7 mouse cellular contexts compared by ENCODE assay signal in the genomic region with DNA sequence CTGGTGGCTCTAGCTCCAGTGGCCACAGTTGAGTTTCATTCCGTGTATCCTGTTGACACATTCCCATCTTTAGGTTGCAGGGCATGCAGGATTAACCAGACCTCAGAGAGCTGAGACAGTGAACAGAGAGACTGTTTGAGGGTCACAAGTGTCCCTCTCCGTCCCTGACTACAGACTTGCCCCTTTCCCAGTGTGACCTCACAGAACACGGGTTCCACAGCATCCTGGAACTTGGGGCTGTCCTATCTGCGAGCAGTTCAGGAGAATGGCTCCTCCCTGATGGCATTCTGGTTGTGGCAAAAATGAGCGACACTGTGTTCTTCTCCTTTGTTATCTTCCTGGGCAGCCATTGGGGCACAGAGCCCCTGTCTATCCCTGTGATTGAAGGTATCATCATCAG. TPM values are rescaled to one million over a fixed set of nuclear protein-coding genes. Genes with fewer than 3 reads are reported as not detected.
DNase-seq lines count a peak whose midpoint lies in the region; ATAC-seq and TF ChIP-seq lines count a peak whose summit lies in the region.

A gene (minus strand): TSS at position 112 of the 400 bp plus-strand sequence.

- no peak for TF ChIP-seq POLR2A in CH12.LX (IDR thresholded peaks at IDR 0.05; ENCODE audit: low read depth, low read length)

- peaks cover 0 to 11% of the 10 kb centered on the region in 2 experiments; a peak in 1 of 4 replicates for H3K4me1 ChIP-seq in CH12.LX (ENCODE audit: control insufficient read depth in 1 of 2, insufficient read depth in 2 of 2)
- 0 out of 2 replicates have a peak, but pooled peaks cover under 1% of the 10 kb centered on the region for H3K4me1 ChIP-seq in hindbrain, embryonic 15.5 days (replicated peaks)
- no peaks in the 10 kb centered on the region for H3K4me1 ChIP-seq in liver, postnatal 0 days (ENCODE audit: insufficient read depth)

- WGBS in hindbrain, embryonic 15.5 days: 79% methylated on average over 5 of the region's 5 CpGs
- 74% methylated on average over 5 of the region's 5 CpGs for WGBS in liver, postnatal 0 days (ENCODE audit: insufficient replicate concordance)

- no peak for TF ChIP-seq EP300 in CH12.LX (IDR thresholded peaks at IDR 0.05; ENCODE audit: low read length)
- no peak for TF ChIP-seq EP300 in liver, postnatal 0 days (IDR thresholded peaks at IDR 0.05; ENCODE audit: low read depth)

- no peaks in the 10 kb centered on the region for H3K27me3 ChIP-seq in CH12.LX (replicated peaks)
- no peaks in the 10 kb centered on the region for H3K27me3 ChIP-seq in Patski
- no peaks in the 10 kb centered on the region for H3K27me3 ChIP-seq in hindbrain, embryonic 15.5 days
- H3K27me3 ChIP-seq in liver, postnatal 0 days (ENCODE audit: insufficient read depth, low read length): no peaks in the 10 kb centered on the region

- no peak within 1 kb of the TSS for H3K4me2 ChIP-seq in CH12.LX (ENCODE audit: insufficient read depth, low read depth, poor library complexity, severe bottlenecking)
- H3K4me2 ChIP-seq in hindbrain, embryonic 15.5 days: no peak within 1 kb of the TSS
- H3K4me2 ChIP-seq in liver, postnatal 0 days (ENCODE audit: low read depth, low read length): no peak within 1 kb of the TSS

- H3K36me3 ChIP-seq in CH12.LX (replicated peaks in 1 of 2; ENCODE audit: control insufficient read depth in 1 of 2, insufficient read depth in 1 of 2, low read length in 1 of 2): no peaks in the 10 kb centered on the region
- no peaks in the 10 kb centered on the region for H3K36me3 ChIP-seq in hindbrain, embryonic 15.5 days
- no peaks in the 10 kb centered on the region for H3K36me3 ChIP-seq in liver, postnatal 0 days (replicated peaks; ENCODE audit: insufficient read depth, low read length)

- dilution Hi-C loops in CH12.LX (cut with MboI; ENCODE audit: extremely low pct_ligation_motif_present, extremely low pct_unique_long_range_greater_than_20kb, low sequenced_read_pairs): no loop called here

- CTCF ChIA-PET in Patski (lab: Charles Lee): no interaction called here

- POLR2A ChIA-PET in Patski (lab: Charles Lee): no interaction called here

- H3K9me3 ChIP-seq in CH12.LX (replicated peaks; ENCODE audit: low read length): peaks cover 10% of the 10 kb centered on the region
- H3K9me3 ChIP-seq in hindbrain, embryonic 15.5 days: no peaks in the 10 kb centered on the region
- H3K9me3 ChIP-seq in liver, postnatal 0 days (ENCODE audit: low read length): no peaks in the 10 kb centered on the region

- in situ Hi-C loops in CH12.LX (cut with MboI; ENCODE audit: low pct_ligation_motif_present, low pct_unique_long_range_greater_than_20kb, low sequenced_read_pairs): no loop called here
- in situ Hi-C loops in Patski (cut with MboI; ENCODE audit: low pct_unique_long_range_greater_than_20kb): no loop called here

- H3K9ac ChIP-seq in CH12.LX (ENCODE audit: insufficient read depth, low read depth): no peak within 1 kb of the TSS
- H3K9ac ChIP-seq in hindbrain, embryonic 15.5 days: no peak within 1 kb of the TSS
- H3K9ac ChIP-seq in liver, postnatal 0 days (replicated peaks): no peak within 1 kb of the TSS

- no peak within 1 kb of the TSS for H3K27ac ChIP-seq in CH12.LX (ENCODE audit: insufficient read depth, low read depth)
- no peak within 1 kb of the TSS for H3K27ac ChIP-seq in gastrocnemius, adult 2 months
- H3K27ac ChIP-seq in hindbrain, embryonic 15.5 days (replicated peaks): no peak within 1 kb of the TSS
- H3K27ac ChIP-seq in liver, postnatal 0 days (ENCODE audit: low read depth): no peak within 1 kb of the TSS

- intact Hi-C loops in gastrocnemius, adult 2 months (cut with DNase I): no loop called here

- H3K4me3 ChIP-seq in CH12.LX (replicated peaks in 1 of 3; ENCODE audit: low read depth in 2 of 3, low read length in 2 of 3, poor library complexity in 1 of 3): no peak within 1 kb of the TSS
- H3K4me3 ChIP-seq in gastrocnemius, adult 2 months: no peak within 1 kb of the TSS
- H3K4me3 ChIP-seq in hindbrain, embryonic 15.5 days: no peak within 1 kb of the TSS
- H3K4me3 ChIP-seq in liver, postnatal 0 days (ENCODE audit: low read depth, low read length): no peak within 1 kb of the TSS

- TF ChIP-seq CTCF in CH12.LX (conservative IDR thresholded peaks at IDR 0.05 in 1 of 2, IDR thresholded peaks at IDR 0.05 in 1 of 2; ENCODE audit: low read depth in 2 of 2, low read length in 2 of 2): no peak
- no peak for TF ChIP-seq CTCF in Patski (IDR thresholded peaks at IDR 0.05)
- no peak for TF ChIP-seq CTCF in gastrocnemius, adult 2 months (IDR thresholded peaks at IDR 0.05)
- TF ChIP-seq CTCF in liver, postnatal 0 days (IDR thresholded peaks at IDR 0.05; ENCODE audit: low read depth): no peak

- TF ChIP-seq RAD21 in CH12.LX (IDR thresholded peaks at IDR 0.05; ENCODE audit: low read depth, low read length): no peak

- ATAC-seq in Patski: no peak
- ATAC-seq in hindbrain, embryonic 15.5 days (ENCODE audit: low FRiP score, low read depth): no peak
- no peak for ATAC-seq in liver, postnatal 0 days

- H3K79me2 ChIP-seq in CH12.LX (replicated peaks; ENCODE audit: control insufficient read depth, extremely low read depth, insufficient read depth, poor library complexity, severe bottlenecking): peaks cover 4% of the 10 kb centered on the region

- DNase-seq in CH12.LX (ENCODE audit: extremely low read depth): no peak
- no peak for DNase-seq in Patski (ENCODE audit: low read depth, low spot score)
- DNase-seq in gastrocnemius, adult 2 months: peak; percentile 0
- no peak for DNase-seq in liver, postnatal 0 days
- DNase-seq in spleen, postnatal 10 days (ENCODE audit: low spot score in 2 of 2): no peak
- no peak for DNase-seq in right cerebral cortex, adult 2 months (ENCODE audit: low spot score in 2 of 2)

TF ChIP-seq in CH12.LX, 34 proteins besides CTCF, POLR2A, EP300 and RAD21:
- no peak for TF ChIP-seq BHLHE40 (IDR thresholded peaks at IDR 0.05; ENCODE audit: low read depth, low read length)
- TF ChIP-seq SIN3A (IDR thresholded peaks at IDR 0.05; ENCODE audit: low read length): no peak
- TF ChIP-seq JUND (conservative IDR thresholded peaks at IDR 0.05; ENCODE audit: low read depth, low read length): no peak
- no peak for TF ChIP-seq USF1 (IDR thresholded peaks at IDR 0.05; ENCODE audit: low read depth, low read length)
- no peak for TF ChIP-seq ZC3H11A (IDR thresholded peaks at IDR 0.05; ENCODE audit: low read depth, low read length)
- TF ChIP-seq ELF1 (IDR thresholded peaks at IDR 0.05; ENCODE audit: low read depth, low read length): no peak
- TF ChIP-seq ZNF384 (IDR thresholded peaks at IDR 0.05; ENCODE audit: low read depth, low read length): no peak
- TF ChIP-seq USF2 (conservative IDR thresholded peaks at IDR 0.05; ENCODE audit: low read depth, low read length): no peak
- TF ChIP-seq PAX5 (IDR thresholded peaks at IDR 0.05; ENCODE audit: low read length): no peak
- TF ChIP-seq ZMIZ1 (IDR thresholded peaks at IDR 0.05; ENCODE audit: low read depth, low read length): no peak
- no peak for TF ChIP-seq MEF2A (IDR thresholded peaks at IDR 0.05; ENCODE audit: borderline replicate concordance, low read depth, low read length)
- no peak for TF ChIP-seq E2F4 (IDR thresholded peaks at IDR 0.05; ENCODE audit: insufficient replicate concordance, low read depth, low read length)
- TF ChIP-seq MXI1 (IDR thresholded peaks at IDR 0.05; ENCODE audit: low read depth, low read length): no peak
- TF ChIP-seq IRF4 (IDR thresholded peaks at IDR 0.05; ENCODE audit: low read depth, low read length): no peak
- TF ChIP-seq ZKSCAN1 (IDR thresholded peaks at IDR 0.05; ENCODE audit: borderline replicate concordance, low read depth, low read length): no peak
- no peak for TF ChIP-seq MYC (IDR thresholded peaks at IDR 0.05; ENCODE audit: low read depth, low read length)
- TF ChIP-seq GABPA (IDR thresholded peaks at IDR 0.05; ENCODE audit: insufficient replicate concordance, low read depth, low read length): no peak
- TF ChIP-seq MAX (IDR thresholded peaks at IDR 0.05; ENCODE audit: low read length): no peak
- no peak for TF ChIP-seq KAT2A (IDR thresholded peaks at IDR 0.05; ENCODE audit: insufficient replicate concordance, low read length)

RNA-seq across cellular contexts. Expression of the gene that starts here (rescaled TPM):
- total RNA-seq in CH12.LX (2012; rRNA removed): 66.2 and 81.8 TPM in 2 replicates
- total RNA-seq in CH12.LX (2014; rRNA removed): 61.0 and 63.6 TPM in 2 replicates
- 71.2 and 76.6 TPM in 2 replicates for polyA plus RNA-seq in CH12.LX (2012; ENCODE audit: insufficient read length, low read depth)
- 170 TPM for polyA plus RNA-seq in Patski (2021)
- total RNA-seq in gastrocnemius, adult 2 months (2021): 100 to 1,000 TPM; 120 to 155 TPM
- 107 and 110 TPM in 2 replicates for polyA plus RNA-seq in hindbrain, embryonic 15.5 days (2015; fragmentation: Nextera tagmentation; extraction: Ambion mirVana)
- polyA plus RNA-seq in liver, postnatal 0 days (2015; fragmentation: Nextera tagmentation; extraction: Ambion mirVana): 19.3 and 21.3 TPM in 2 replicates
